Mouse (Mus musculus): Measurements from ENCODE around the gene Coa3. TPM values are rescaled to one million over a fixed set of nuclear protein-coding genes. Genes with fewer than 3 reads are reported as not detected.

Gene Coa3
- polyA plus RNA-seq, 1 experiment from 2014 or later: 244 TPM

- Histone ChIP-seq H3K9me3 (no peaks in the 10 kb centered on the region), H3K27me3 (ENCODE audit: insufficient read depth, poor library complexity, severe bottlenecking) (peaks cover 36% of the 10 kb centered on the region), H3K4me3 (peak overlapping the region; percentile 66), H3K4me1 (replicated peaks) (peaks cover 61% of the 10 kb centered on the region), H3K27ac (peak overlapping the region; percentile 85), H3K36me3 (peaks cover 29% of the 10 kb centered on the region)
- WGBS: 44% methylated on average over 6 of the region's 6 CpGs
- no peak for DNase-seq (ENCODE audit: low spot score)
Observed at GRCm38 (mm10) chr11:101259261-101259712, 19.6 kb downstream of the Coa3 start.

- H3K9me3 ChIP-seq: no peaks in the 10 kb centered on the region
- no peak overlapping the region for H3K4me3 ChIP-seq
- H3K4me1 ChIP-seq (replicated peaks): peaks cover 45% of the 10 kb centered on the region
- DNase-seq (ENCODE audit: low spot score): no peak
- peaks cover 5% of the 10 kb centered on the region for H3K27me3 ChIP-seq (ENCODE audit: insufficient read depth, poor library complexity, severe bottlenecking)
- WGBS: 87% methylated on average over 13 of the region's 13 CpGs
- no peak overlapping the region for H3K27ac ChIP-seq
- peaks cover 29% of the 10 kb centered on the region for H3K36me3 ChIP-seq
Observed at GRCm38 (mm10) chr11:101255826-101256775, 22.8 kb downstream of the Coa3 start.

- Histone ChIP-seq H3K4me1 (replicated peaks) (peaks cover 22% of the 10 kb centered on the region), H3K27ac (peak within 1 kb of the TSS; percentile 96), H3K27me3 (ENCODE audit: insufficient read depth, poor library complexity, severe bottlenecking) (no peaks in the 10 kb centered on the region), H3K4me3 (peak within 1 kb of the TSS; percentile 82), H3K36me3 (peaks cover 23% of the 10 kb centered on the region), H3K9me3 (no peaks in the 10 kb centered on the region)
- peak; percentile 87 for DNase-seq (ENCODE audit: low spot score)
- under 1% methylated on average over 40 of the region's 40 CpGs for WGBS
Observed at GRCm38 (mm10) chr11:101253613-101254389, 25.1 kb downstream of the Coa3 start, which contains the start of gene Vps25. Vps25 (plus strand) TSS chr11:101253707.

GRCm38 (mm10) chr11:101252941-101253340 is 26.0 kb downstream of the Coa3 start:
- WGBS: 17% methylated on average over 7 of the region's 7 CpGs
- Histone ChIP-seq H3K4me3 (peak overlapping the region; percentile 82), H3K9me3 (no peaks in the 10 kb centered on the region), H3K4me1 (replicated peaks) (peaks cover 19% of the 10 kb centered on the region), H3K27ac (peak overlapping the region; percentile 96), H3K36me3 (peaks cover 15% of the 10 kb centered on the region), H3K27me3 (ENCODE audit: insufficient read depth, poor library complexity, severe bottlenecking) (peaks cover 6% of the 10 kb centered on the region)
- no peak for DNase-seq (ENCODE audit: low spot score)

- Histone ChIP-seq H3K9me3 (no peaks in the 10 kb centered on the region), H3K36me3 (peaks cover 3% of the 10 kb centered on the region), H3K4me1 (replicated peaks) (peaks cover 34% of the 10 kb centered on the region), H3K4me3 (no peak overlapping the region), H3K27ac (no peak overlapping the region), H3K27me3 (ENCODE audit: insufficient read depth, poor library complexity, severe bottlenecking) (peaks cover 25% of the 10 kb centered on the region)
- 80% methylated on average over 2 of the region's 2 CpGs for WGBS
- no peak for DNase-seq (ENCODE audit: low spot score)
Observed at GRCm38 (mm10) chr11:101251031-101251430, 27.9 kb downstream of the Coa3 start.

- Histone ChIP-seq H3K27me3 (ENCODE audit: insufficient read depth, poor library complexity, severe bottlenecking) (peaks cover 49% of the 10 kb centered on the region), H3K4me3 (peak overlapping the region; percentile 5; the same call in 1 of the 2 replicates), H3K4me1 (replicated peaks) (peaks cover 34% of the 10 kb centered on the region), H3K9me3 (no peaks in the 10 kb centered on the region), H3K36me3 (no peaks in the 10 kb centered on the region), H3K27ac (peak overlapping the region; percentile 26)
- peak; percentile 67 for DNase-seq (ENCODE audit: low spot score)
- 33% methylated on average over 14 of the region's 14 CpGs for WGBS
Observed at GRCm38 (mm10) chr11:101248258-101248994, 30.5 kb downstream of the Coa3 start.

GRCm38 (mm10) chr11:101247521-101248030 is 31.3 kb downstream of the Coa3 start:
- WGBS: 86% methylated on average over 6 of the region's 6 CpGs
- peaks cover 27% of the 10 kb centered on the region for H3K4me1 ChIP-seq (replicated peaks)
- peak overlapping the region; percentile 70; the same call in 1 of the 2 replicates for H3K4me3 ChIP-seq
- H3K27me3 ChIP-seq (ENCODE audit: insufficient read depth, poor library complexity, severe bottlenecking): peaks cover 49% of the 10 kb centered on the region
- H3K27ac ChIP-seq: peak overlapping the region; percentile 26; the same call in 1 of the 2 replicates
- no peaks in the 10 kb centered on the region for H3K9me3 ChIP-seq
- H3K36me3 ChIP-seq: no peaks in the 10 kb centered on the region
- DNase-seq (ENCODE audit: low spot score): no peak

GRCm38 (mm10) chr11:101246702-101247012 is 32.3 kb downstream of the Coa3 start:
- 7% methylated on average over 7 of the region's 7 CpGs for WGBS

GRCm38 (mm10) chr11:101245855-101246701 is 32.8 kb downstream of the Coa3 start, which contains the start of gene Ramp2:
Ramp2 (plus strand) TSS chr11:101246028.
- no peaks in the 10 kb centered on the region for H3K36me3 ChIP-seq
- no peaks in the 10 kb centered on the region for H3K9me3 ChIP-seq
- under 1% methylated on average over 63 of the region's 63 CpGs for WGBS
- peaks cover 26% of the 10 kb centered on the region for H3K4me1 ChIP-seq (replicated peaks)
- H3K27ac ChIP-seq: peak within 1 kb of the TSS; percentile 88
- peak within 1 kb of the TSS; percentile 70 for H3K4me3 ChIP-seq
- peaks cover 49% of the 10 kb centered on the region for H3K27me3 ChIP-seq (ENCODE audit: insufficient read depth, poor library complexity, severe bottlenecking)
- DNase-seq (ENCODE audit: low spot score): peak; percentile 67

More at GRCm38 (mm10) chr11:101246702-101247012, 32.3 kb downstream of the Coa3 start:
- Histone ChIP-seq H3K4me1 (replicated peaks) (peaks cover 26% of the 10 kb centered on the region), H3K36me3 (no peaks in the 10 kb centered on the region), H3K4me3 (peak overlapping the region; percentile 70), H3K27me3 (ENCODE audit: insufficient read depth, poor library complexity, severe bottlenecking) (peaks cover 49% of the 10 kb centered on the region), H3K9me3 (no peaks in the 10 kb centered on the region), H3K27ac (peak overlapping the region; percentile 88)
- no peak for DNase-seq (ENCODE audit: low spot score)

- peak; percentile 59 for DNase-seq (ENCODE audit: low spot score)
- no peaks in the 10 kb centered on the region for H3K9me3 ChIP-seq
- WGBS: 32% methylated on average over 4 of the region's 4 CpGs
- H3K27me3 ChIP-seq (ENCODE audit: insufficient read depth, poor library complexity, severe bottlenecking): peaks cover 49% of the 10 kb centered on the region
- H3K27ac ChIP-seq: no peak overlapping the region
- no peaks in the 10 kb centered on the region for H3K36me3 ChIP-seq
- H3K4me3 ChIP-seq: peak overlapping the region; percentile 70; the same call in 1 of the 2 replicates
- H3K4me1 ChIP-seq (replicated peaks): peaks cover 26% of the 10 kb centered on the region
Observed at GRCm38 (mm10) chr11:101245071-101245470, 33.8 kb downstream of the Coa3 start.

GRCm38 (mm10) chr11:101238071-101238647 is 40.8 kb downstream of the Coa3 start:
- H3K27ac ChIP-seq: peak overlapping the region; percentile 14; the same call in 1 of the 2 replicates
- peaks cover 5% of the 10 kb centered on the region; the same call in 1 of the 2 replicates for H3K4me1 ChIP-seq (replicated peaks)
- no peaks in the 10 kb centered on the region for H3K9me3 ChIP-seq
- H3K27me3 ChIP-seq (ENCODE audit: insufficient read depth, poor library complexity, severe bottlenecking): no peaks in the 10 kb centered on the region
- no peak for DNase-seq (ENCODE audit: low spot score)
- 56% methylated on average over 5 of the region's 5 CpGs for WGBS
- no peak overlapping the region for H3K4me3 ChIP-seq
- no peaks in the 10 kb centered on the region for H3K36me3 ChIP-seq
